Mouse (Mus musculus) liver (tissue): ENCODE data around the gene Tmem201.

Experiments used
- DNase-seq: peaks from one replicate; pipeline ENCODE4 v3.0.0-alpha.2; 2020; ENCODE audit warnings: mixed read lengths

Gene Tmem201

GRCm38 (mm10) chr4:149679056-149679770 lies 58.6 kb downstream of the Tmem201 start:
- no peak for DNase-seq

DNA sequence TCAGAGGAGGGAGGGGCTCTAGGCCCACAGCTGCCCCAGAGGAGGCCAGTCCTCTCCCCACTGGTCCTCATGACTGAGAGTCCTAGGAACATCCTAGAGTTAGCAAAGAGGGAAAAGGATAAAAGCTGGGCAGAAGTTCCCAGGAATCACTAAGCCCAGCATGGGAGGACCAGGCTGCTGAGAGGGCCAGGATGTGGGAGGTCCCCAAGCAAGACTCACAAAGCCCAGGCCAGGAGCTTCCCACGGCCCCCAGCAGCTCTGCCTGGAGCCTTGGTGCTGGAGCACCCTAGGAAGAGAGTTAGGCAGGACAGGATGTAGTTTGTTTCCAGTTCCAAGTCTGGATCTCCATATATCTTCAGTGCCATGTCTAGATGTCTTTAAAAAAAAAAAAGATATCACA lies 59.8 kb downstream of the Tmem201 start:
- no peak for DNase-seq

DNA sequence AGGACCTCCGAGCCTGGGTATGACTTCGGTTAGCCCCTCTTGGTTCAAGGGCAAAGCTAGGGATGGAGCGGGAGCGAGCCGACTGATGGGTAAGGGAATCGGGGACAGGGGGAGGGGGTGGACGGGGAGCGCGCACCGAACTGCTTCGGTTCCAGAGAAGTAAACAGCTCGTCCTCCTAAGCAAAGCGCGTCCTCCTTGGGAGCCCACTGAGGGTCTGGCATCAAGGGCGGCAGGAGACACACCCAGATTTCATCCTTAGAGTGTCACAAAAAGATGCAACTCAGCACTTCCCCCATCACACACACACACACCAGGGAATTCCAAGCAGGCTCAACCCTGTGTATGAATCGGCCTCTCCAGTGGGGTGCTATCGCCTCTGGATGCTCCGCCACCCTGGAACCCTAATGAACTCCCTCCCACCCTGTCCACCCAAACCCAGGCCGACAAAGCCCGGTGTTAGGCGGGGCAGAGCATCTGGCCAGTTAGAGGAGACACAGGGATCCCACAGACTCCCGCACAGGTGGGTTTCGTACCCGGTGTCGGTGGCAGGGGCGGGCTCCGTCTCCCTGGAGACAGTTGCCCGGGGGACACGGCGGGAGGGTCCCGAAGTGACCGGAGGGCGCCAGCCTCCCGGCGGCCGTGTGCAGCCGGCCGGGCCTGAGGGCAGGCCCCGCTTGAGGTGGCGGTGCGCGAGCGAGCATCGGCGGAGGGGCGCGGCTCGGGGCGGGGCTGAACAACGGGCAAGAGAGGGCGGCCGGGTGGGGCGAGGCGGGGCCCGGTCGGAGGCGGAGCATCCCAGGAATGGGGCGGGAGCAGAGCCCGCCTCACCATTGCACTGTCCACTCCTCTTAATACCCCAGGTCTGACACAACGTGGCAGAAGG lies 62.2 kb downstream of the Tmem201 start:
- DNase-seq = peak; percentile 87

GRCm38 (mm10) chr4:149674814-149675377 lies 62.9 kb downstream of the Tmem201 start:
- DNase-seq = no peak

GRCm38 (mm10) chr4:149672747-149673146 lies 65.1 kb downstream of the Tmem201 start:
- no peak for DNase-seq

- no peak for DNase-seq
These were observed 66.7 kb downstream of the Tmem201 start for GRCm38 (mm10) chr4:149671175-149671574.

DNA sequence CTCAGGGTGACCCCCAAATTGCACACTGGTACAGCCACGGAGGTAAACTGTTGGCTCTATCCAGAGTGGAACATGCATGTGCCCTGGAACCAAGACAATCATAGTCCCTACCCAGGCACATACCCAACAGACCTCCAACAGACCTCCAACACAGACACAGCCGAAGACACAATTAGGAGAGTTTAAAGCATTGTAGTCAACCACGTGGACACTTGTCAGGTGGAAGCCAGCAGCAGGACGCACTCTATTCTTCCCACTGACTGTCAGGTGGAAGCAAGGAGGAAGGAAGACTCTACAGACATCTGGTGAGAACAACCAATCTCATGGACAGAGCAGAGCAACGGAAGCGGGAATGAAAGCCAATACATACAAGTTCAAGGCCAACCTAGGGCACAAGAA lies 72.2 kb downstream of the Tmem201 start:
- DNase-seq = no peak
